Mouse (Mus musculus) ES-E14 (cell line): ENCODE measurements around the gene Mast3. TPM values are rescaled to one million over a fixed set of nuclear protein-coding genes. Genes with fewer than 3 reads are reported as not detected.

Source experiments
- DNase-seq: peaks from one replicate; pipeline ENCODE4 v3.0.0-alpha.2; 2013; ENCODE audit warnings: low read depth, low spot score
- H3K27ac ChIP-seq: 2 replicates; pipeline ENCODE4 v1.5.1; 2012; ENCODE audit warnings: low read depth, mild to moderate bottlenecking, low read length, moderate library complexity, mixed read lengths; ENCODE audit not compliant: poor library complexity, insufficient read depth, severe bottlenecking
- H3K36me3 ChIP-seq: 2 replicates; pipeline ENCODE4 v1.6.1; 2012; ENCODE audit warnings: mild to moderate bottlenecking, low read length, moderate library complexity, mixed read lengths; ENCODE audit not compliant: control insufficient read depth, poor library complexity, insufficient read depth, severe bottlenecking
- H3K4me1 ChIP-seq, 2 experiments: fragments of 150-350 bp in 1 of 2; sonication (generic) in 1 of 2; 2 replicates each; pipeline ENCODE4 v1.6.1; 2012; ENCODE audit warnings: low read length in 2 of 2, mild to moderate bottlenecking in 1 of 2, mixed read lengths in 1 of 2; ENCODE audit not compliant: control insufficient read depth in 2 of 2, insufficient read depth in 2 of 2, poor library complexity in 1 of 2
- H3K4me3 ChIP-seq, 2 experiments: fragments of 150-350 bp in 1 of 2; sonication (generic) in 1 of 2; 2 replicates each; pipeline ENCODE4 v1.5.1; 2012; ENCODE audit warnings: low read length in 2 of 2, low read depth in 1 of 2, mild to moderate bottlenecking in 1 of 2, mixed read lengths in 1 of 2; ENCODE audit not compliant: insufficient read depth in 1 of 2, poor library complexity in 1 of 2, severe bottlenecking in 1 of 2
- H3K9ac ChIP-seq: 2 replicates; pipeline ENCODE4 v1.6.1; 2012; ENCODE audit warnings: low read depth, mild to moderate bottlenecking, low read length, mixed read lengths; ENCODE audit not compliant: poor library complexity, insufficient read depth, severe bottlenecking
- H3K9me3 ChIP-seq: fragments of 150-350 bp; sonication (generic); 2 replicates; pipeline ENCODE4 v1.6.1; 2012; ENCODE audit warnings: low read depth, mild to moderate bottlenecking, low read length; ENCODE audit not compliant: control insufficient read depth, insufficient read depth
- CHD2 ChIP-seq: IDR thresholded peaks from 2 replicates; pipeline ENCODE4 v1.6.1; 2014; ENCODE audit warnings: mild to moderate bottlenecking, low read depth, low read length, inconsistent platforms
- HCFC1 ChIP-seq: IDR thresholded peaks from 2 replicates; pipeline ENCODE4 v1.6.1; 2012; ENCODE audit warnings: low read length, inconsistent platforms, borderline replicate concordance; ENCODE audit not compliant: insufficient read depth
- MAFK ChIP-seq: IDR thresholded peaks from 2 replicates; pipeline ENCODE4 v1.6.1; 2014; ENCODE audit warnings: mild to moderate bottlenecking, low read depth, low read length, inconsistent platforms; ENCODE audit not compliant: insufficient read depth
- ZC3H11A ChIP-seq: IDR thresholded peaks from 2 replicates; pipeline ENCODE4 v1.6.1; 2012; ENCODE audit warnings: low read depth, mild to moderate bottlenecking, inconsistent platforms, low read length, borderline replicate concordance
- ZNF384 ChIP-seq: IDR thresholded peaks from 2 replicates; pipeline ENCODE4 v1.6.1; 2012; ENCODE audit warnings: low read depth, low read length, inconsistent platforms
- in situ Hi-C, 2 experiments: fragments of 600-800 bp; cut with MboI; formaldehyde crosslinking; loops; one replicate each; pipeline ENCODE4 v1.15.1; 2025; ENCODE audit warnings: low sequenced_read_pairs in 2 of 2, inconsistent platforms in 1 of 2; ENCODE audit not compliant: unreplicated experiment in 2 of 2
- total RNA-seq: library from RNA; depleted of rRNA; stranded (reverse); fragments of 300-350 nt; gene quantifications from 2 replicates; pipeline ENCODE4 v1.2.3, GENCODE M21; 2012

Mast3 gene
- total RNA-seq, 1 experiment: 7.8 TPM

- H3K27ac ChIP-seq: no peak overlapping the region
- H3K4me3 ChIP-seq: no peak overlapping the region
- H3K36me3 ChIP-seq: no peaks in the 10 kb centered on the region
- H3K9me3 ChIP-seq: no peaks in the 10 kb centered on the region
- no peak overlapping the region for H3K9ac ChIP-seq
- in situ Hi-C loops: no loop called here
- DNase-seq: no peak
- peaks cover 0 to 34% of the 10 kb centered on the region in 2 experiments; a peak in 2 of 4 replicates for H3K4me1 ChIP-seq
- TF ChIP-seq HCFC1: no peak
- no peak for TF ChIP-seq MAFK
- TF ChIP-seq CHD2: no peak
These were observed 46.1 kb upstream of the Mast3 start for GRCm38 (mm10) chr8:70850947-70851346.

DNA sequence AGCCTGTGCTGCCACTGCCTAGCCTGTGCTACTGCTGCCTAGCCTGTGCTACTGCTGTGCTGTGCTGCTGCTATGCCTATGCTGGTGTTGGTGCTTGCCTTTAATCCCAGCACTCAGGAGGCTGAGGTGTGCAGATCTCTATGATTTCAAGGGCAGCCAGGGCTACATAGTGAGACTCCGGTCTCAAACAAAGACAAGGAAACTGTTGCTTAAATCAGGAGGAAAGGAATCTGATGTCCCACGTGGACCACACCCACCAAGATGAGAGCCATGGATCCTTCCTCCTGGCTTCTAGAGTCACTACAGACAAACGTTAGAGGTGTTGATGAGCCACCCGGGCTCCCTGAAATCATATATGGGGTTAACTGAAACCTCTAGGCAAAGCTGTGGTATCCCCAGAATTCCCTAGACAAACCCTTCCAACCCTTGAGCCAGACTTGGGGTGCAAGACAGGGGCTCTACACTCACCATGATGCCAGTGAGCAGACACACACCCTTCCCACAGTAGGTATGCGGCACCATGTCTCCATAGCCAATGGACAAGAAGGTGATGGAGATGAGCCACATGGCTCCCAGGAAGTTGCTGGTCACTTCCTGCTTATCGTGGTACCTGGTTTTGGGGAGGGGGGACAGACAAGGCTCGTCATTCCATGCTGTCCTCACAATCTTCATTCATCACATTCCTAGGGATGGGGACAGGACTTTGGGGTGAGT, 45.4 kb upstream of the Mast3 start:
- Histone ChIP-seq H3K9ac (no peak overlapping the region), H3K9me3 (no peaks in the 10 kb centered on the region), H3K4me1 (peaks cover 0 to 35% of the 10 kb centered on the region in 2 experiments; a peak in 2 of 4 replicates), H3K36me3 (no peaks in the 10 kb centered on the region), H3K27ac (no peak overlapping the region), H3K4me3 (no peak overlapping the region)
- in situ Hi-C loops: no loop called here
- no peak for DNase-seq
- TF ChIP-seq ZC3H11A: no peak
- no peak for TF ChIP-seq CHD2
- TF ChIP-seq ZNF384: no peak
- TF ChIP-seq MAFK: no peak
- TF ChIP-seq HCFC1: no peak

- no peak for DNase-seq
- no peak overlapping the region for H3K27ac ChIP-seq
- in situ Hi-C loops: no loop called here
- peaks cover 0 to 36% of the 10 kb centered on the region in 2 experiments; a peak in 2 of 4 replicates for H3K4me1 ChIP-seq
- TF ChIP-seq MAFK (no peak), ZC3H11A (no peak), HCFC1 (no peak), ZNF384 (no peak), CHD2 (no peak)
- H3K9ac ChIP-seq: no peak overlapping the region
- no peak overlapping the region for H3K4me3 ChIP-seq
- no peaks in the 10 kb centered on the region for H3K36me3 ChIP-seq
- H3K9me3 ChIP-seq: no peaks in the 10 kb centered on the region
These were observed 44.6 kb upstream of the Mast3 start for GRCm38 (mm10) chr8:70849333-70849990.

DNA sequence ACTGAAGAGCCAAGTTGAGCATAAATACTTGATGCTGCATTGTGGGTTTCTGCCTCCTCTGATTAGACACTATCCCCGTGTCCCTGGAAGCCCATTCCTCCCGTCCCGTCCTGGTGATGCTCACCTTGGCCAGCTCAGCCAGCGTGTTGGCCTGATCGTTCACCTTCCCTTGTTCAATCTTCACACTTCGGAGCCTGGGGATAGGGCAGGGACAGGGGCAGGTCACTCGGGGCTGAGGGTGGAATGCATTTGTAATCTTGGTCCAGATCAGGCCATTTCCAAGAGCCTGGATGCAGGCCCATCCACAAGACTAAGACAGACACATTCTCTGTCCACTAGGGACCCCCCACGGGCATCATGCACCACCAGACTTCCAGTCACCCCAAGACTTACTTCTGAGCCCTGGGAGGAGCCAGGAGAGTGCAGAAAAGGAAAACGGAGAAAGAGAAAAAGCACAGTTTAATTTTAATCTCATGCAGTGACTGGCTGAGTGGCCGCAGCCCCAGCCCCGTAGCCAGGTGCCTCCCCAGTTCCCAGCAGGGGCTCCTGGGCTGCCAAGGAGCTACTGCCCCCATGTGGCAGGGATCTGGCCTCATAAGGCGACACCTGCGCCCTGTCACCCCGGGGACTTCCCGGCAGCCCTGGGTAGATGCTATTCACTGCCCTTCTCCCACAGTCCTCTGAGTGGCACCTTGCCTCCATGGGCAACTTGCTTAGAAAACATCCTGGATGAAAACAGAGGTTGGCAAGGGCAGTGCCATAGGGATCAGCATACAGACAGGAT, 41.7 kb upstream of the Mast3 start:
- Histone ChIP-seq H3K4me3 (no peak overlapping the region), H3K9me3 (no peaks in the 10 kb centered on the region), H3K9ac (no peak overlapping the region), H3K36me3 (no peaks in the 10 kb centered on the region), H3K27ac (no peak overlapping the region), H3K4me1 (peaks cover 0 to 36% of the 10 kb centered on the region in 2 experiments; a peak in 2 of 4 replicates)
- TF ChIP-seq ZNF384 (no peak), ZC3H11A (no peak), MAFK (no peak), CHD2 (no peak), HCFC1 (no peak)
- in situ Hi-C loops: no loop called here
- no peak for DNase-seq
